7 mouse cellular contexts compared by ENCODE assay signal in genomic region chr8:92363217-92364147, GRCm38 (mm10). TPM values are rescaled to one million over a fixed set of nuclear protein-coding genes. Genes with fewer than 3 reads are reported as not detected.
DNase-seq lines count a peak whose midpoint lies in the region; ATAC-seq and TF ChIP-seq lines count a peak whose summit lies in the region.

No protein-coding gene starts in this region.

- 10% methylated on average over 44 of the region's 45 CpGs for WGBS in embryonic facial prominence, embryonic 14.5 days
- 5% methylated on average over 45 of the region's 45 CpGs for whole genome bisulfite sequencing in hindbrain, postnatal 0 days

- TF ChIP-seq CTCF in hindbrain, postnatal 0 days (IDR thresholded peaks at IDR 0.05; ENCODE audit: low read depth), result no peak

- no peak for ATAC-seq in megakaryocyte, adult 5-6 weeks (ENCODE audit: poor library complexity, severe bottlenecking)
- no peak for ATAC-seq in embryonic facial prominence, embryonic 14.5 days (ENCODE audit: low read depth)
- peak; percentile 34; the same call in 1 of the 2 replicates for ATAC-seq in hindbrain, postnatal 0 days
- ATAC-seq in monocyte, adult 5-6 weeks (replicated peaks; ENCODE audit: insufficient number of reproducible peaks, low FRiP score, low TSS enrichment, poor library complexity, severe bottlenecking), result no peak

- H3K27ac ChIP-seq in embryonic facial prominence, embryonic 14.5 days (replicated peaks; ENCODE audit: low read depth, low read length), result peak overlapping the region; percentile 59
- H3K27ac ChIP-seq in hindbrain, postnatal 0 days, result peak overlapping the region; percentile 27; the same call in 1 of the 2 replicates

- H3K9me3 ChIP-seq in megakaryocyte, embryonic 14.5 days, result no peaks in the 10 kb centered on the region
- H3K9me3 ChIP-seq in embryonic facial prominence, embryonic 14.5 days (ENCODE audit: control insufficient read depth, low read length), result no peaks in the 10 kb centered on the region
- H3K9me3 ChIP-seq in hindbrain, postnatal 0 days (ENCODE audit: low read length), result no peaks in the 10 kb centered on the region

- H3K4me3 ChIP-seq in megakaryocyte, embryonic 14.5 days (replicated peaks), result peak overlapping the region; percentile 88
- peak overlapping the region; percentile 39 for H3K4me3 ChIP-seq in embryonic facial prominence, embryonic 14.5 days (ENCODE audit: low read depth, low read length)
- H3K4me3 ChIP-seq in hindbrain, postnatal 0 days (ENCODE audit: low read length), result peak overlapping the region; percentile 25

- no peak for DNase-seq in embryonic facial prominence, embryonic 14.5 days (ENCODE audit: low spot score)
- DNase-seq in hindbrain, postnatal 0 days (ENCODE audit: low spot score), result peak; percentile 65
- peak; percentile 54 for DNase-seq in neural tube, embryonic 10.5 days (ENCODE audit: extremely low spot score, low spot score)
- no peak for DNase-seq in urinary bladder, adult 18-20 months (ENCODE audit: low spot score in 2 of 2)

- peaks cover 65% of the 10 kb centered on the region for H3K4me1 ChIP-seq in megakaryocyte, embryonic 14.5 days
- peaks cover 18% of the 10 kb centered on the region; the same call in 1 of the 2 replicates for H3K4me1 ChIP-seq in embryonic facial prominence, embryonic 14.5 days (ENCODE audit: control insufficient read depth, insufficient read depth, low read length)
- H3K4me1 ChIP-seq in hindbrain, postnatal 0 days (ENCODE audit: insufficient read depth, low read length), result peaks cover 6% of the 10 kb centered on the region; the same call in 1 of the 2 replicates

- H3K4me2 ChIP-seq in embryonic facial prominence, embryonic 14.5 days (ENCODE audit: low read depth, low read length), result peak overlapping the region; percentile 57
- peak overlapping the region; percentile 49 for H3K4me2 ChIP-seq in hindbrain, postnatal 0 days (ENCODE audit: low read depth, low read length)

- no peaks in the 10 kb centered on the region for H3K36me3 ChIP-seq in megakaryocyte, embryonic 14.5 days (replicated peaks; ENCODE audit: low read length)
- peaks cover 9% of the 10 kb centered on the region; the same call in 1 of the 2 replicates for H3K36me3 ChIP-seq in embryonic facial prominence, embryonic 14.5 days (ENCODE audit: control insufficient read depth, insufficient read depth, low read length)
- H3K36me3 ChIP-seq in hindbrain, postnatal 0 days (ENCODE audit: insufficient read depth, low read length), result no peaks in the 10 kb centered on the region

- H3K27me3 ChIP-seq in megakaryocyte, embryonic 14.5 days (replicated peaks), result peaks cover 95% of the 10 kb centered on the region
- peaks cover 69% of the 10 kb centered on the region for H3K27me3 ChIP-seq in embryonic facial prominence, embryonic 14.5 days (replicated peaks; ENCODE audit: control insufficient read depth, insufficient read depth, low read length)
- H3K27me3 ChIP-seq in hindbrain, postnatal 0 days (ENCODE audit: insufficient read depth, low read length), result peaks cover 22% of the 10 kb centered on the region

- peak overlapping the region; percentile 63 for H3K9ac ChIP-seq in embryonic facial prominence, embryonic 14.5 days (ENCODE audit: low read depth, low read length)
- H3K9ac ChIP-seq in hindbrain, postnatal 0 days (replicated peaks; ENCODE audit: low read length), result no peak overlapping the region; the same call in 1 of the 2 replicates

RNA-seq across cellular contexts. Expression of gene Irx5, which starts 6.1 kb away (rescaled TPM):
- not detected in 2 replicates for polyA plus RNA-seq in megakaryocyte, embryonic 14.5 days (2012; ENCODE audit: insufficient read depth, low replicate concordance)
- 0.07 and 0.09 TPM in 2 replicates for total RNA-seq in megakaryocyte, adult 5-6 weeks (2015)
- total RNA-seq in megakaryocyte, adult 5-6 weeks (2017), result not detected in 2 replicates
- polyA plus RNA-seq in embryonic facial prominence, embryonic 14.5 days (2014; fragmentation: Nextera tagmentation; extraction: Ambion mirVana), result 11.4 and 14.2 TPM in 2 replicates
- total RNA-seq in hindbrain, postnatal 0 days (2014; rRNA removed), result 18.3 and 22.1 TPM in 2 replicates
- 11.6 and 13.9 TPM in 2 replicates for polyA plus RNA-seq in hindbrain, postnatal 0 days (2015; fragmentation: Nextera tagmentation; extraction: Ambion mirVana)
- total RNA-seq in monocyte, adult 5-6 weeks (2017), result not detected in 3 replicates

Comparison
In these comparisons a context has a peak if more than half of its experiments do, and no peak if none do; other contexts are left out.
1. H3K4me3 ChIP-seq: peak in every context shown above with its lines; median percentile 88 in megakaryocyte, embryonic 14.5 days; 39 in embryonic facial prominence, embryonic 14.5 days; 25 in hindbrain, postnatal 0 days.
2. DNase-seq: peak in hindbrain, postnatal 0 days (single experiment) and neural tube, embryonic 10.5 days (single experiment); none in embryonic facial prominence, embryonic 14.5 days (single experiment) and urinary bladder, adult 18-20 months (0 of 2).
3. RNA of gene Irx5, which starts 6.1 kb away (total RNA-seq): 18.3 to 22.1 TPM in hindbrain, postnatal 0 days; 0.07 to 0.09 TPM in megakaryocyte, adult 5-6 weeks and not detected in monocyte, adult 5-6 weeks; every median in the first group is over 10 times any median in the second.